Mouse (Mus musculus) heart, postnatal 14 days (tissue): ENCODE data around the gene Slc16a1. TPM values are rescaled to one million over a fixed set of nuclear protein-coding genes. Genes with fewer than 3 reads are reported as not detected.

Experiments
- DNase-seq, 2 experiments: peaks; one replicate each; pipeline ENCODE4 v3.0.0; 2021 to 2022
- intact Hi-C: fragments of 180-260 bp; cut with DNase I; formaldehyde crosslinking; loops from one replicate; pipeline ENCODE4 v1.15.1; 2025
- long read RNA-seq, 2 experiments: library from polyadenylated mRNA; stranded (forward); transcript quantifications; one replicate each; pipeline ENCODE4 v2.0.0; 2021
- total RNA-seq, 2 experiments: library from RNA; stranded (reverse); gene quantifications; 2 replicates each; pipeline ENCODE4 v1.2.3; 2021

Gene Slc16a1
- 100 to 1,000 TPM; 153 to 157 TPM for total RNA-seq
- long read RNA-seq, experiment 1, full-length matches to known transcripts: 95 of 125 reads
- long read RNA-seq, experiment 1, partial matches to known transcripts: 30 of 125 reads
- long read RNA-seq, experiment 1, other reads (novel, unspliced or antisense): 0 of 125 reads
- long read RNA-seq, experiment 2, full-length matches to known transcripts: 88 of 107 reads
- long read RNA-seq, experiment 2, partial matches to known transcripts: 19 of 107 reads
- long read RNA-seq, experiment 2, other reads (novel, unspliced or antisense): 0 of 107 reads

DNA sequence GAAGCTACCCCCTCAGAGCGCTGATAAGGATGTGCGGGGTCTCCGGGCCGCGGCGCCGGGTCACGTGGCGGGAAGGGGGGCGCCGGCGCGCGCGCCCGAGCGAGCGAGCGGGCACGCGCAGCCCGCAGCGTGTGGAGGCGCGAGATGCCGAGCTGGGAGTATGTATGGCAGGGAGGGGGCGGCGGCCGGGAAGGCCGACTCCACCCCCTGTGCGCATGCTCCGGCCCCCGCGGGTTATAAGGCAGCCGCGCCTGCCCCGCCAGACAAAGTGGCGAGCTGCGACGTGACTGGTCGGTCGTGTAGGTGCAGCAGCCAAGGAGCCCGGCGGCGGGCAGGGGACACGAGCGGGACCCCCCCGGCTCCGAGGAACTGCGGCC is at the start of gene Slc16a1:
TSS of gene Slc16a1 (plus strand) at position 266 of the 377 bp plus-strand sequence.
- intact Hi-C loops: loop anchor here (5.0 kb wide), 1 partner anchor 41 kb away; no protein-coding TSS in a partner anchor
- peak; percentile 92 to 93 for DNase-seq

DNA sequence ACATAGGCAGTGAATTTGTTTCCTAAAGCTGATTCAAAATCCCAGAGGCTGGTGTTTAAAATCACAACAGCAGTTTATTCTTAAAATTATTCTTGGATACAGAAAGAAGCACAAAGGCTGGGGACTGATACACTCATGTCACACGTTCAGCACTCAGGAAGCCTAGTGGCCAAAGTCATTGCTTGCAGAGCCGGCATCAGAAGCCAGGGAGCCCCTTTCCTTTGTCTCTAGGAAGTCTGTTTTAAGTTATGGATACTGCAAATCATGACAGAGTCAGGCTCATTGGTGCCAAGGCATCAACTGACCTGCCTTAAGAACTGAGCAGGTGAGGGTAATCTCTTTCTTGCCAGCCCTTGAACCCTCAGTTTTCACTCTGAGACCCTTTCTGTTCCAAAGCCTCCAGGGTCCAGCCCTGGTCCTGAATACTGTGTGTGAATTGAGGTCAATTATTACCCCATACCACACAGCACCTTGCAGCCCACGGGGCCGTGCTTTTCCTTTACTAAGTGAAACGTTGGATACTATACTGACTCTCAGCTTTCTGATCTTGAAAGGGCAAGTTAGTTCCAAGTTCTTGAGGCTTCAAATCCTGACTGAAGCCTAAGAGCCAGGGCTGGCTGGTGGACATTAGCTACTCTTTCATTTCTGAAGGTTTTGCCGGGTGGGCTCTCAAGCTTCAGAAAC is 41.9 kb upstream of the Slc16a1 start:
- intact Hi-C loops: loop anchor here (5.0 kb wide), 2 partner anchors 41 to 54 kb away; partner anchors contain the start of gene Slc16a1
- DNase-seq: no peak

DNA sequence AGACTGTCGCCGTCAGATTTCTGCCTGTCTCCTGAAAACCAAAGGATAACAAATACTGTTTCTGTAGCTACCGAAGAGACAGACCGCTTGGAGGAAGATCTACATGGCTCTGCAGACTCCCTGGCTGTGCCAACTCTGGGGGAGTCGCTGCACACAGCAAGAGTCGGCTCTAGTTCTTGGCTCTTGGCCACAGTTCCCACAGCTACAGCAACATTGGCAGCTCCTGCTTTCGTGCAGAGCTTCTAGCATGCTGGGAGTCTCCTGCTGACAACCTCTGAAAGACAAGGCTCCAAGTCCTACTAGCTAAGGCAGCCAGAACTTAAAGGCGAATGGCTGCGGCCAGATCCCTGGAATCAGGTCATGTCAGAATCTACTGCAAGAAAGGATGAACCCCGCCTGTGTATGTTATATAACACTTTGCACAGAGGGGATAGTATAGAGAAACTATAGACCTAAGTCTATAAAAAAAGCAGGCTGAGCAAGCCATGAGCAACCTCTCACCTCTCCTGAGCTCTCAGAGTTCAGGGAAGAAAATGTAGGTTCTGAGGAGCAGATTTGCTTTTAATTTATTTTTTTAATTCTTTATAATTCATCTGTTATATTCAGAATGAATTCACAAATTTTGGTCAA is 41.2 kb upstream of the Slc16a1 start:
- intact Hi-C loops: loop anchor here (5.0 kb wide), 2 partner anchors 40 to 55 kb away; partner anchors contain the start of gene Slc16a1

DNA sequence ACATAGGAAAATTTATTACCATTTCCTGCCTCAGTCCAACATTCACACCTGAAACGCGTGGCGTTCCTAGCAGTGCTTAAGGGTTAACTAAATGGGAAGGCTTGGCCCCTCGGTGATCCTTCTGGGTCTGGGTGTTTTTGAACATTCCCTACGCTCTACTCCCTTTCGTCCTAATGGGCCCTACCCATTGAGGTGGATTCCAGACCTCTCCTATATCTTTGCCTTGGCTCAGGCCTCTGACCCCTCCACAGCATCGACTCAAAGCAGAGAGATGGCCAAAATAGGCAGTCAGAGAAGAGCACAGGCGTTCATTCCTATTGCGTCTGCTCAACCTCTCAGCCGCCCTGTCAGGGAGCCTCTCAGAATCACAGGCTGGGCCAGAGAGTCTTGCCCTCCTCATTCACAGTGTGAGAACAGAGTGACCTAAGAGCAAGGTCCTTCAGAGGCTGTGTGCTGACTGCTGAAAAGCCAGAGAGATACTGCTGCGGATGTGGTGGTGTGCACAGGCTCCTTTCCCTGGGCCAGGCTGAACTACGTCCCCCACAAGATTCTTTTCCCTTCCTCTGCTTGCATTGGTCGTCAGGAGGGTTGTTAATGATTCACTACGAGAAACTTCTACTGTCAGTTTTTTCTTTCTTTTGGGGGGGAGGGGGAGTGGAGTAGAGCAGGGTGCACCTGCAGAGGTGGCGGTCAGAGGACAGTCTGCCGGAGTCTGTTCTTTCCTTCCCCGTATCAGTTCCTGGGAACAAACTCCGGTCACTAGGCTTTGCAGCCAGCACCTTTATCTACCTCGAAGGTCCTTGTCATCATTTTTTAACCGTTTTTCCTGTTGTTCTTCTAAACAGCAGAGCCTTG is 38.9 kb upstream of the Slc16a1 start:
- DNase-seq: peak; percentile 54 to 77
- intact Hi-C loops: loop anchor here (5.0 kb wide), 2 partner anchors 38 to 57 kb away; partner anchors contain the start of gene Slc16a1

More for the DNA sequence above, 41.2 kb upstream of the Slc16a1 start:
- DNase-seq: peak; percentile 73 to 87

DNA sequence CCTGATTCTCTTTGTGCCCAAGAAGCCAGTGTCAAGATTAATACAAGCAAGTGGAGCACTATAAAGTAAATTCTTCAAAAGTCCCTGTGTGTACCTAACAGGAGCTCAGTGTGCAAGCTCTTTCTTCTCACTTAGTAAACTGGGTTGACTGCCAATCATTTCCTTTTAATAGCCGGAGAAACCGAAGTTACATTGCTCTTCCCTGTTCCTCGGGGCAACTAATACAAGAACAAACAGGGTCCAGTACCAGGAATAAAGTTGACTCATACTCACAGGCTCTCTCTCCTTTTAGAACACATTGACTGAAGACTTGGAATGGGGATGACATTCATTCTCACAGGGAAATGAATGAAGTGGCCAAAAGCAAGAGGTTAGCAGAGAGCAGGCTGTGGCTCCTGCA is 37.8 kb upstream of the Slc16a1 start:
- no peak for DNase-seq
- intact Hi-C loops: no loop called here

DNA sequence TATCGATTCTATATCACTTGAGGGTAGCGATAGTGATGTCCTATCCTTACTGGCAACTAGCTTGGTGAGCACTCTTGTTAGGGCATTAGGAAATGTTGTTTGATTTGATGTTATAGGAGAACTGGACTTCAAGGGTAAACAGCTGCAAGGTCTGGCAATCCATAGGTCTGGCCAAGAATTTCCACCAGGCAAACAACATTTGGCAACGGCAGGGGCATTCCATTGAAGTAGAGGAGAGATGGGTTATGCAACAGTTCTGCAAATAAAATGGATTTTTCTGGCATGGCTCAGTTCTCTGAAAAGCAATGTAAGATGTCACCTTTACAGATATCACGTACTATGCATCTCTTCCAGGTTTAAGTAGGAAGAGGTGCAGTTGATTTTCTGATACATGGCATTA is 36.8 kb upstream of the Slc16a1 start:
- intact Hi-C loops: no loop called here
- DNase-seq: peak in 1 of 2 experiments; percentile 32

DNA sequence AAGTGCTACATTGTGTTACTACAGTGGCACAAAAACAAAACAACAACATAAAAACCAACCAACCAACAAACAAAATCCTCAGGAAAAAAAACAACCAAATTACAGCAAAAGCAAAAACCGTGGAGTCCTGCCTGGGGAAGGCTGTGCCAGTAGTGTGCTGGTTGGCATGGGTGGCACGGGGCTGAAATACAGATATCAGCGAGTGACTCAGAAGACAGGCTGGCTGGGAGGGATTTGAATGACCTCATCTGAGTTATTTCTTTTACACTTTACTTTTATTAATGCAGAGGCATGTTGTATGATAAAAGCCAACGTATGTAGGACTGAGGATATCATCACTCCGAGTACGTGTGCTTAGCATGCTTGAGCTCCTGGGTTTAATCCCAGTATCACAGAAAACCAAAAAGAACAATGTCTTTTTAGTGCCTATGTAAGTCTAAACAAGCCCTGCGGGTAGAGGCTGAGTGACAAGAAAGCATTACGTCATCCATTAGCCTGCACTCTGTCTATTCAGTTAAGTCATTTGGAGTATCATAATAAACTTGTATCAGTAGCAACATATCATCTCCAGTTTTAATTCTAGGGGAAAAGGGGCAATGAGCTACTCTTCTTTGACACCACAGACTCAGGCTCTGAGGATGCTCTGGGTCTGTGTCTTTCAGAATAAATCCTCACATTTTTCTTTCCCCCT is 28.6 kb upstream of the Slc16a1 start:
- intact Hi-C loops: no loop called here
- DNase-seq: no peak

DNA sequence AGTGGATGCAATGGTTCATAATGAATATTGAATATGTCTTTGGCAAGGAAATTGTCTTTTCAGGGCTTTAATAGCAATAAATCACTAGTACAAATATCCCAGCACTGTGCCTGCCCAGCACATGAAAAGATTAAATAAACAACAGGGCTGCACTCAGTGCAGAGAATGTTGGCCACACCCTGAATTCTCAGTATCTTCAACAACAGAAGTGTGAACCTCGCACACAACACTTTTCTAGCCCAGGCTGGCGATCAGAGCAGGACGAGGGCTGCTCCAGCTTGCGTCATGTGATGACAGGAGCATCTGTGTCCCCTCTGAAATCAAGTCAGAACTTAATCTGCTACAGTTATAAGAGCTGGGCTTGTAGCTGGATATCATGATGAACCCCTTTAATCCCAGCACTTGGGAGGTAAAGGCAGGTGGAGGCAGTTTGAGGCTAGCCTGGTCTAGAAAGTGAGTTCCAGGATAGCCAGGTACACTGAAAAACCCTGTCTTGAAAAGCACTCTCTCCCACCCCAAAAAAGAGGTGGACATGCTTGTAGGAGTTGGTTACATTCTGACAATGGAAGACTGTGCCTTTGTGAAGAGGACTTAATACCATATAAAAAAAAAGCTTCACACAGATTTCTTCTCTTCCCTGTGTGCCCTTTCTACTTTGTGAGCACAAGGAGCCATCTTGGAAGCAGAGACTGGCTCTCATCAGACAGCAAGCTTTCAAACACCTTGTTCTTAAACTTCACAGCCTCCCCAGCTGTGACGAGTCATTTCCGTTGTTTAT is 27.8 kb upstream of the Slc16a1 start:
- no peak for DNase-seq
- intact Hi-C loops: no loop called here

DNA sequence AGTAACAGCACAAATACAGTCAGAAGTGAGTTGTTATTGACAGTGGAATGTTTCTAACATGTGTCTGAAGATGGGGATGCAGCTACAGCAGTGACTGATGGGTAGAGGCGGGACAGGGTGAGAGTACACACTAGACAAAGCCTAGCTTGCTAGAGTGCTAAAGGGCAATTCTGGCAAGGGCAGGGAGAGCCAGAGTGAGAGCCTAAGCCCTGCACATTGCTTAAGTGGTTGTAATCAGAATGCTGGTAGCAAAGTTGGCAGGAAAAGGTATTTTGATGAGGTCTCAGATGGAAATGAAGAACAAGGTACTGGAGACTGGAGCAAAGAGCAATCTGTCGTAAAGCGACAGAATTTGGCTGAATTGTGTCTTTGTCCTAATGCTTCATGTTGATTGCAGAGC is 26.5 kb upstream of the Slc16a1 start:
- intact Hi-C loops: no loop called here
- no peak for DNase-seq

DNA sequence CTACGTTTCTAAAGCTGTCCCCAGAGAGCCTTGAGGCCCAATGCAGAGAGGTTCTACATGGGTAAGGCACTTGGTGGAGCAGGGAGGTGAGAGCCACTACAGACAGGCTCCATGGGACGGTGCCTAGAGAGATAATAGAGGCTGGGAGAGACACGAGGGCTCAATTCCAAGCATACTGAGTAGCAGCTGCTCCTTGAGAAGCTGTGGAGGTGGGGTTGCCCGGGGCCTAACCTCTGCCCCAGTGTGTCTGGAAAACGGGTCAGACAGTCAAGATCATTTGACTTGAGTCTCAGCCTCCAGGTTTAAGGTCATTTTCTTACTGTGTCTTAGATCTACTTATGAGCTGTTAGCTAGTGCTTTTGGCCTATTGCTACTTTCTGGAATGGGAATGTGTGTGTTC is 25.4 kb upstream of the Slc16a1 start:
- DNase-seq: no peak
- intact Hi-C loops: no loop called here

DNA sequence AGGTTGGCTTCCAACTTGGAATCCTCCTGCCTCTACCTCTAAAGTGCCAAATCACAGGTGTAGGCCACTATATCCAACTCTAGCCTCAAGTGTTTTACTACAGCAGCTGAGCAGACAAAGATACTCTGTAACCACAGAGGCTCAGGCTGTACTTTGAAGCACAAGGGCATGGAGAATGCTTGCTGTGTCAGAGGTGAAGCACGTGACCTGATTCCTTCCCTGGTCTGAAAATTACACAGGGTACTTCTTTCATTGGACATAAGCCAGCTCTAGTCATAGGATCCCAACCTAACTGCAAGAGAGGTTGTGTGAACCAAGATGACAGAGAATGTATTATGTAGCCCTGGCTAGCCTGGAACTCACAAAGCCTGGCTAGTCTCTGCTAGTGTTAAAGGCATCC is 24.4 kb upstream of the Slc16a1 start:
- DNase-seq: no peak
- intact Hi-C loops: no loop called here

DNA sequence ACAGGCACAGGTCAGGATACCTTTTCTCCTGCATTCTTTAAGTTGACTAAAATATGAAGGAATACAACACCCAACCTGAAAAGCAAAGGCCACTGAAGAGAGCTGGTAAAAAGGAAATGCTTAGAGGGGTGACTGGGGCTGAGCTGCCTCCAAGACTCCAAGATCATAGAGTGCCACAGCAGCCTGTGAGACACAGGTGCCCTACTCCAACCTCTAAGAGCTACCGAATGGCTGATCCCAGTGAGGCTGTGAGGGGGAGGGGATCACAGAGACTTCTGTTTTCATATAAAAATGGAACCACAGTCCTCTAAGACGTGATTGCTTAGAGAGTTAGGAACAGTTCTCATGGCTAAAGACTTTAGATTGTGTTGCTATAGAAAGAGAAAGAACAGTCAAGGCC is 23.3 kb upstream of the Slc16a1 start:
- intact Hi-C loops: no loop called here
- DNase-seq: no peak

DNA sequence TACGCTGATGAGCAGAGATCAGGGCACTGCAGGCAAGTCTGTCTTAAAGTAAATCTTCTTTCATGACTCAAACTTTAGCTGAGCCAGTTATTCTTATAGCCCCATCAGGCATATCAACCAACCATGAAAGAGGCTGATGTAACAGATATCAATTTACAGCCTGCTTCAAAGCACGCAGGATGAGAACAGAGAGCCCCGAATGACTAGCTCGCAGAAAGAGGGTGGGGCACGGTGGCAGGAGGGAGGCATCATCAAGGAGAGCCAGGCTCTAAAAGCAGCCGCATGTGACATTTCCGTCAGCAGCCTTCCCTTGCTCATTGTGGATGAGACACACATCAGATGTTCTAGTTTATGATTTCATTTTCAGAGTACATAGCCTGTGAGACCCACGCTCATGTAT is 22.3 kb upstream of the Slc16a1 start:
- DNase-seq: no peak

DNA sequence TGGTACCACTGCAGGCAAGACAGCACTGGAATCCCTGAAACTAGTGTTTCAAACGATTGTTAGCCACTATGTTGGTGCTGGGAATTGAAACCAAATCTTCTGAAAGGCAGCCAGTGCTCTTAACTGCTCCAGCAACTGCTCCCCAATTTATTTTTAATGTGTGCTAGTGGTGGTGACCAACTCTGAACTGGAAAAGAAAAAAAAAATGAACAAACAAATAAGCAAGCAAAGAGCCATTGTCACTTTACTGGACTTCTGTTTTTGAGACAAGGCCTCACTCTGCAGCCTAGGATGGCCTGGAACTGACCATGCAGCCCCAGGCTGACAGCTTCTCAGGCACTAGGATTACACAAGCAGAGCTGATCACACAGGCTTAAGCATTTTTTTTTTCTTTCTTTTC is 16.6 kb upstream of the Slc16a1 start:
- intact Hi-C loops: no loop called here
- no peak for DNase-seq

More for the DNA sequence above, 22.3 kb upstream of the Slc16a1 start:
- intact Hi-C loops: no loop called here

DNA sequence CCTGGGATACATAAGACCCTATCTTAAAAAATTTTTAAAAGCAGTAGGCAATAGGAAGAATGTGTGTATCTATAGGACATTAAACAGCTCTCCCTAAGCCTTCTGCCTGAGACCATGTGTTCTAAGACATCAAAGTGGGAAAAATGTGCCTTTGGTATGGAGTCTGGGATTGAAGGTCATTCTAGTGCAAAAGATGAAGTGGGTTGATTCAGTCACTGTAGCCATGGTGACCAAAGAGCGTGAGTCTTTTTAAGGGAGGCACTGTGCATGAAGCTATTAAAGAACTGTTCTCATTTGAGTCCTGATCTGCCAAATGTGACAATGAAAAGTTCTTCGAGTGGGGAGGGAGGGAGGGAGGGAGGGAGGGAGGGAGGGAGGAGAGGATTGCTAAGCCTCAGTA is 8.7 kb upstream of the Slc16a1 start:
- DNase-seq: no peak
- intact Hi-C loops: no loop called here

DNA sequence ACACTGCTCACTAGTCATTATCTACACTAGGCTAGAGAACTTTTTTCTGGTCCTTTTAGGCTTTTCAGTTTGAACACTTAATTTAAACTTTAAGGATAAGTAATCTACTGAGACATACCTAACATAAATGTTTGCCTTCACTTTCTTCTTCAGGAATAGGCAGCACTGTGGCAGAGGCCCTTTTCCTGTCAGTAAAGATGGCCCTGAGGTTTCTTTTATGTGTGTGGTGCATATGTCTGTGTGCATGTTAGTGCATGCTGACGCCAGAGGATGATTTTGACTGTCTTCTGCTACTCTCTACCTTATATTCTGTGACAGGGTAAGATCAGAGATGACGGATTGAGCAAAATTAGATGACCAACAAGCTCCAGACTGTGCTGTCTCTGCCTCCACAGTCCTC is 7.5 kb upstream of the Slc16a1 start:
- DNase-seq: no peak
- intact Hi-C loops: no loop called here

DNA sequence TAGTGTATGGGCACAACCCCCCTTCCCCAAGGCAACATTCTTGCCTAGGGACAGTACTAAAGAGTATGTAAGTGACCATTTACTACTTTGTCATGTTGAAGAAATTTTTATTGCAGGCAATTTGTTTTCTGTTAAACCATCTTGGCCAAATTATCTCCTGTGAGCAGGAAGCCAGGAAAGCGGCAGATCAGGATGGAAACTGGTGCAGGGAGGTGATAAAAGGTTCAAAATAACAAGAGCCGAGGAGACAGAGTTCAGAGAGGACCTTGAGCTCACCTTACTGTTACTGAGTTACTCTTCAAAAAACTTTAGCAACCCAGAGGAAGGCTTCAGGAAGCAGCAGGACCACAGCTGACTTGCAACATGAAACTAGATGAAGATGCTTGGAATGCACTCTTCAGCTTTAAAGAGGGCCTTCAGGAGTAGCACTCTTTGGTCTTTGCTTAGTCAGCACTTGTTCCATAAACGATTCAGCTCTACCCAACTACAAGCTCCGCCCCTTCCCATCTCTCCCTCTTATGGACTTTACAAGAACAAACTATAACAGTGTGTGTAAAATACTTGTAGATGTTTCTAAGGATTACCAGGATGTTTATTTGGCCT is 5.8 kb upstream of the Slc16a1 start:
- no peak for DNase-seq
- intact Hi-C loops: no loop called here

DNA sequence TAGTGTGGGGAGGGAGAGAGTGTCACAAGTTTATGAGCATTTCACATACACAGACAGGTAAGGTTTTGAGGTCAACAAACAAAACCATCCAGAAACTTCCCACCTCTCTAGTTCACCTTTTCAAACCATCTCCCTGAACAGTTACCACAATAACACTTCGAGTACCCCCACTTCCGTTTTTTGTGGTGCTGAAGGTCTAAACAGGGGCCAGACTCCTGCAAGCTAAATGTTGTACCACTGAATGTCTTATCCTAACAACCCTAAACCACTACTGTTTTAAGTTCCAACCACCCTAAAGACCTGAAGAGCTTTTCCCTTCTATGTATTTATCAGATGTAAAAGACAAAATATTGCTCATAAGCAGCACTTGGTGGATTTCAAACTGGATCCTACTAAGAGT is 2.0 kb upstream of the Slc16a1 start:
- no peak for DNase-seq
- intact Hi-C loops: loop anchor here (5.0 kb wide), 1 partner anchor 39 kb away; no protein-coding TSS in a partner anchor
